Mouse (Mus musculus): Measurements from ENCODE around the gene Itgal. TPM values are rescaled to one million over a fixed set of nuclear protein-coding genes. Genes with fewer than 3 reads are reported as not detected.
"Not testable (repeated sequence)": the region's sequence is repeated elsewhere in the genome, so short reads cannot be mapped to it uniquely, and the experiment has no call there.

Itgal gene
- 1.2 and 1.4 TPM in 2 replicates for polyA plus RNA-seq (2014; fragmentation: Nextera tagmentation; extraction: Ambion mirVana)

DNA sequence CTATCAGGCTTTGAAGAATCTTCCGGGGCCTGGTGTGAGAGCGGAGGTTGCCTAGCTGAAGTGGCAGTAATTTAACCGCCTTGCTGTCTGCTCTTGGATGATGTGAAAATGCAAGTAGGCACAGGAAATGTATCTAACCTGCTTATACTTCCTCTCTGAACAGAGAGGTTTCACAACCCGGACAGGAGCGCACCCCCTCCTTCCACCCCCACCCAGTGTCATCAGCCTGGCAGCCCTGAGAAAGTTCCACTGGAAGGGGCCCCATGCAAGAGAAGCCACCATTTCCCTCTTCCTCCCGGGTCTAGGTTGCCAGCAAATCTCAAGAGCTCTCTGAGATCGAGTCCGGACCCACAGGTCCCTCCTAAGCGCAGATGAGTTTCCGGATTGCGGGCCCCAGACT, at the start of gene Itgal:
Itgal (plus strand) TSS at position 163 of the 400 bp plus-strand sequence.
- Histone ChIP-seq H3K4me3 (ENCODE audit: low read depth, low read length) (no peak within 1 kb of the TSS), H3K9ac (ENCODE audit: low read length) (no peak within 1 kb of the TSS), H3K27ac (ENCODE audit: low read depth, low read length) (no peak within 1 kb of the TSS), H3K4me1 (ENCODE audit: control insufficient read depth, insufficient read depth, low read length) (no peaks in the 10 kb centered on the region), H3K4me2 (ENCODE audit: low read depth) (no peak within 1 kb of the TSS), H3K36me3 (ENCODE audit: control insufficient read depth, insufficient read depth, low read length) (no peaks in the 10 kb centered on the region), H3K9me3 (ENCODE audit: control insufficient read depth, low read length) (no peaks in the 10 kb centered on the region), H3K27me3 (ENCODE audit: control insufficient read depth, insufficient read depth, low read length) (no peaks in the 10 kb centered on the region)
- DNase-seq (ENCODE audit: low spot score): no peak
- 82% methylated on average over 11 of the region's 11 CpGs for WGBS
- ATAC-seq (ENCODE audit: insufficient read depth, low FRiP score, low TSS enrichment): no peak

- ATAC-seq (ENCODE audit: insufficient read depth, low FRiP score, low TSS enrichment); H3K4me3 ChIP-seq (ENCODE audit: low read depth, low read length); H3K4me2 ChIP-seq (ENCODE audit: low read depth); H3K27me3 ChIP-seq (ENCODE audit: control insufficient read depth, insufficient read depth, low read length); H3K27ac ChIP-seq (ENCODE audit: low read depth, low read length); H3K36me3 ChIP-seq (ENCODE audit: control insufficient read depth, insufficient read depth, low read length); H3K9ac ChIP-seq (ENCODE audit: low read length); H3K9me3 ChIP-seq (ENCODE audit: control insufficient read depth, low read length); DNase-seq (ENCODE audit: low spot score): not testable (repeated sequence)
- 91% methylated on average over 8 of the region's 8 CpGs for WGBS
- peaks cover 13% of the 10 kb centered on the region for H3K4me1 ChIP-seq (ENCODE audit: control insufficient read depth, insufficient read depth, low read length)
Observed at GRCm38 (mm10) chr7:127250511-127250910, 45.5 kb upstream of the Itgal start.

DNA sequence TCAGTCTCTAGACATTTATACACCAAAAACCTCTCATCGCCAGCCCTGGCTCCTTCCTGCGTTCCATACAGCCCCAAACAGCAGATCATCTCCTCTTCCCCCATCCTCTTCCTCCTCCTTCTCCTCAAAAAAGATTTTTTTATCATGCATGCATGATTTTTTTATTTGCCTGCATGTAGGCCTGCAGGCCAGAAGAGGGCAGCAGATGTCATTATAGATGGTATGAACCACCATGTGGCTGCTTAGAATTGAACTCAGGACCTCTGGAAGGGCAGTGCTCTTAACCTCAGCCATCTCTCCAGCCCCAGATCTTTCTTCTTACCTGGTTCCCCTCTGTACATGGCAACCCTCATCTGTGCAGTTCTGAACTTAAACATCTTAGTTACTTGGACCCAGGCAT, 43.6 kb upstream of the Itgal start:
- Histone ChIP-seq H3K4me2 (ENCODE audit: low read depth) (no peak overlapping the region), H3K9me3 (ENCODE audit: control insufficient read depth, low read length) (no peaks in the 10 kb centered on the region), H3K4me3 (ENCODE audit: low read depth, low read length) (no peak overlapping the region), H3K27ac (ENCODE audit: low read depth, low read length) (no peak overlapping the region), H3K4me1 (ENCODE audit: control insufficient read depth, insufficient read depth, low read length) (peaks cover 9% of the 10 kb centered on the region; the same call in 1 of the 2 replicates), H3K9ac (ENCODE audit: low read length) (no peak overlapping the region), H3K36me3 (ENCODE audit: control insufficient read depth, insufficient read depth, low read length) (no peaks in the 10 kb centered on the region; the same call in 1 of the 2 replicates), H3K27me3 (ENCODE audit: control insufficient read depth, insufficient read depth, low read length) (no peaks in the 10 kb centered on the region)
- DNase-seq (ENCODE audit: low spot score) (peak; percentile 25), ATAC-seq (ENCODE audit: insufficient read depth, low FRiP score, low TSS enrichment) (no peak)
- WGBS: 94% methylated on average over 2 of the region's 2 CpGs

- Histone ChIP-seq H3K9ac (ENCODE audit: low read length) (no peak overlapping the region; the same call in 1 of the 2 replicates), H3K4me3 (ENCODE audit: low read depth, low read length) (peak overlapping the region; percentile 55), H3K27me3 (ENCODE audit: control insufficient read depth, insufficient read depth, low read length) (no peaks in the 10 kb centered on the region), H3K36me3 (ENCODE audit: control insufficient read depth, insufficient read depth, low read length) (no peaks in the 10 kb centered on the region; the same call in 1 of the 2 replicates), H3K27ac (ENCODE audit: low read depth, low read length) (no peak overlapping the region), H3K4me1 (ENCODE audit: control insufficient read depth, insufficient read depth, low read length) (peaks cover 9% of the 10 kb centered on the region; the same call in 1 of the 2 replicates), H3K9me3 (ENCODE audit: control insufficient read depth, low read length) (no peaks in the 10 kb centered on the region), H3K4me2 (ENCODE audit: low read depth) (peak overlapping the region; percentile 92)
- 82% methylated on average over 6 of the region's 6 CpGs for WGBS
- DNase-seq (ENCODE audit: low spot score) (no peak), ATAC-seq (ENCODE audit: insufficient read depth, low FRiP score, low TSS enrichment) (no peak)
Observed at GRCm38 (mm10) chr7:127253341-127253740, 42.7 kb upstream of the Itgal start.

DNA sequence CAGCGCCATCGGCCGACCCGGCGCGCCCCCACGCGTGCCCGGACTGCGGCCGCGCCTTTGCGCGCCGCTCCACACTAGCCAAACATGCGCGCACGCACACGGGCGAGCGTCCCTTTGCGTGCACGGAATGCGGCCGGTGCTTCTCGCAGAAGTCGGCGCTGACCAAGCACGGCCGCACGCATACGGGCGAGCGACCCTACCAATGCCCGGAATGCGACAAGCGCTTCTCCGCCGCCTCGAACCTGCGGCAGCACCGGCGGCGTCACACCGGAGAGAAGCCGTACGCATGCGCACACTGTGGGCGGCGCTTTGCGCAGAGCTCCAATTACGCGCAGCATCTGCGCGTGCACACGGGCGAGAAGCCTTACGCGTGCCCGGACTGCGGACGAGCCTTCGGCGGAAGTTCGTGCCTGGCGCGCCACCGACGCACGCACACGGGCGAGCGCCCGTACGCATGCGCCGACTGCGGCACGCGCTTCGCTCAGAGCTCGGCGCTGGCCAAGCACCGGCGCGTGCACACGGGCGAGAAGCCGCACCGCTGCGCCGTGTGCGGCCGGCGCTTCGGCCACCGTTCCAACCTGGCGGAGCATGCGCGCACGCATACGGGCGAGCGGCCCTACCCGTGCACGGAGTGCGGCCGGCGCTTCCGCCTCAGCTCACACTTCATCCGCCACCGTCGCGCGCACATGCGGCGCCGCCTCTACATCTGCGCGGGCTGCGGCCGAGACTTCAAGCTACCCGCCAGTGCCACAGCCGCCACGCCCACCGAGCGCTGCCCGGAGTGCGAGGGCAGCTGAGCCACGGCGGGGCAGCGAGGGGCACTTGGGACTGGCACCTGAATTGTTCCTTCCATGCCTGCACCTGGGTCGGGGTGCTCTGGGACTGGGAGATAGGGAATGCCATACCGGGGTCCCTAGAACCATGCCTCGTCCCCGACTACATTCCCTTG, 42.0 kb upstream of the Itgal start:
- Histone ChIP-seq H3K4me1 (ENCODE audit: control insufficient read depth, insufficient read depth, low read length) (peaks cover 10% of the 10 kb centered on the region; the same call in 1 of the 2 replicates), H3K4me3 (ENCODE audit: low read depth, low read length) (peak overlapping the region; percentile 55), H3K36me3 (ENCODE audit: control insufficient read depth, insufficient read depth, low read length) (no peaks in the 10 kb centered on the region; the same call in 1 of the 2 replicates), H3K4me2 (ENCODE audit: low read depth) (peak overlapping the region; percentile 92), H3K27ac (ENCODE audit: low read depth, low read length) (peak overlapping the region; percentile 78), H3K9ac (ENCODE audit: low read length) (peak overlapping the region; percentile 72), H3K27me3 (ENCODE audit: control insufficient read depth, insufficient read depth, low read length) (no peaks in the 10 kb centered on the region), H3K9me3 (ENCODE audit: control insufficient read depth, low read length) (no peaks in the 10 kb centered on the region)
- WGBS: 1% methylated on average over 118 of the region's 136 CpGs
- DNase-seq (ENCODE audit: low spot score): peak; percentile 99
- ATAC-seq (ENCODE audit: insufficient read depth, low FRiP score, low TSS enrichment): peak; percentile 91

GRCm38 (mm10) chr7:127255008-127255407, 41.1 kb upstream of the Itgal start:
- Histone ChIP-seq H3K4me1 (ENCODE audit: control insufficient read depth, insufficient read depth, low read length) (peaks cover 11% of the 10 kb centered on the region; the same call in 1 of the 2 replicates), H3K4me3 (ENCODE audit: low read depth, low read length) (peak overlapping the region; percentile 55), H3K27ac (ENCODE audit: low read depth, low read length) (no peak overlapping the region), H3K4me2 (ENCODE audit: low read depth) (peak overlapping the region; percentile 92), H3K27me3 (ENCODE audit: control insufficient read depth, insufficient read depth, low read length) (no peaks in the 10 kb centered on the region), H3K9ac (ENCODE audit: low read length) (peak overlapping the region; percentile 72), H3K36me3 (ENCODE audit: control insufficient read depth, insufficient read depth, low read length) (no peaks in the 10 kb centered on the region; the same call in 1 of the 2 replicates), H3K9me3 (ENCODE audit: control insufficient read depth, low read length) (no peaks in the 10 kb centered on the region)
- no peak for DNase-seq (ENCODE audit: low spot score)
- no peak for ATAC-seq (ENCODE audit: insufficient read depth, low FRiP score, low TSS enrichment)
- 21% methylated on average over 4 of the region's 4 CpGs for WGBS

DNA sequence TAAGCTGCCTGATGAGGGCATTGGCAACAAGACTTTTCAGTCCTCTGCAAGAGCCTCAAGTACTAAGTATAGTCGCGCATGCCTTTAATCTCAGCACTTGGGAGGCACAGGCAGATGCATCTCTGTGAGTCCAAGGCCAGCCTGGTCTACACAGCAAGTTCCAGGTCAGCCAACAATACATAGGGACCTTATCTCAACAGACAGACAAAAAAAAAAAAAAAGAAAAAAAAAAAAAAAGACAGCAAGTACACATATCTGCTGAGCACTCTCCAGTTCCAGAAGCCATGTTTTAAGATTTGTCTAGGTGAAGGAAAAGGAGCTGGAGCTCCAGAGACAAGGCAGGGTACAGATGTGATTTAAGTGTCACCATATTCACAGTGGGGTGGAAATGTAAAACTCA, 40.1 kb upstream of the Itgal start:
- DNase-seq (ENCODE audit: low spot score): no peak
- Histone ChIP-seq H3K4me2 (ENCODE audit: low read depth) (no peak overlapping the region), H3K4me1 (ENCODE audit: control insufficient read depth, insufficient read depth, low read length) (peaks cover 11% of the 10 kb centered on the region; the same call in 1 of the 2 replicates), H3K36me3 (ENCODE audit: control insufficient read depth, insufficient read depth, low read length) (no peaks in the 10 kb centered on the region), H3K4me3 (ENCODE audit: low read depth, low read length) (no peak overlapping the region), H3K9ac (ENCODE audit: low read length) (no peak overlapping the region), H3K9me3 (ENCODE audit: control insufficient read depth, low read length) (no peaks in the 10 kb centered on the region), H3K27ac (ENCODE audit: low read depth, low read length) (no peak overlapping the region), H3K27me3 (ENCODE audit: control insufficient read depth, insufficient read depth, low read length) (no peaks in the 10 kb centered on the region)
- ATAC-seq (ENCODE audit: insufficient read depth, low FRiP score, low TSS enrichment): no peak
- 82% methylated on average over 2 of the region's 2 CpGs for WGBS

DNA sequence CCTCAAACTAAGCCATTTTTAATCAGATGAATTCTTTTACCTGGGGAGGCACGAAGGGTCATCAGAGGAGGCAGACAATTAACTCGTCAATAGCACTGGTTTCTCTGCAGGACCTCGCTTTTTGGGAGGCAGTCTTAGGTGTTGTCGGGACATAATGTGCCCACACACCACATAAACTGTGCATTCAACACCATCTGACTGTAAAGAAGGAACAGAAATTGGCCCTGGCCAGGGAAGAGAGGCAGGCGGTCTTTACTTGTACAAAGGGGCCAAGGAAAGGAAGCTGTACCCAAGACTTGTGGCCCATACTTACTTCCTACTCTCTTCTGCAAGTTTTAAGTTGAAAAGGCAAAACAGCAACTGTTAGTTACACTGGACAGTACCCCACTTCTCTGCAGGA, 39.5 kb upstream of the Itgal start:
- Histone ChIP-seq H3K4me2 (ENCODE audit: low read depth) (no peak overlapping the region), H3K27ac (ENCODE audit: low read depth, low read length) (no peak overlapping the region), H3K4me1 (ENCODE audit: control insufficient read depth, insufficient read depth, low read length) (peaks cover 11% of the 10 kb centered on the region; the same call in 1 of the 2 replicates), H3K9me3 (ENCODE audit: control insufficient read depth, low read length) (no peaks in the 10 kb centered on the region), H3K9ac (ENCODE audit: low read length) (no peak overlapping the region), H3K27me3 (ENCODE audit: control insufficient read depth, insufficient read depth, low read length) (no peaks in the 10 kb centered on the region), H3K36me3 (ENCODE audit: control insufficient read depth, insufficient read depth, low read length) (no peaks in the 10 kb centered on the region), H3K4me3 (ENCODE audit: low read depth, low read length) (no peak overlapping the region)
- ATAC-seq (ENCODE audit: insufficient read depth, low FRiP score, low TSS enrichment): no peak
- 87% methylated on average over 5 of the region's 5 CpGs for WGBS
- DNase-seq (ENCODE audit: low spot score): no peak

Data from neural tube, embryonic 11.5 days (tissue).